Comparison of ENCODE assay signal across 23 mouse cellular contexts in the genomic region with DNA sequence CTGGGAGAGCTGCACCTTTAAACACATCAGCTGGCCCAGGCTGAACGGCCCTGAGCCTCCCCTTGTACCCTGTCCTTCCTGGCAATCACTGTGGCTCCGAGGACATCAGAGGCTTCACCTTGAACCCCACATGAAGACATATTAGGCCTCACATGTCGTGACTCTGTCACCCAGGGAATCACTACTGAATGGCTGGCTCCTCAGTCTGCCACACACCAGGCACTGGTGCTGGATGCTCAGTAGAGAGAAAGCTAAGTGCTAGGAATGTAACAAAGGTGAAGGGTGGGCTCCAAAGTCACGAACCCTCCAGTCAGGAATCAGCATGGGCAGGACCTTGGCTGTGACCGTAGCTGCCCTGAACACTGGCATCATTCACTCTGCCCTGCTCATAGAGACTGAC. TPM values are rescaled to one million over a fixed set of nuclear protein-coding genes. Genes with fewer than 3 reads are reported as not detected.
A peak's percentile ranks its signal among the peaks of the same experiment; 100 is the strongest.
DNase-seq lines count a peak whose midpoint lies in the region; ATAC-seq and TF ChIP-seq lines count a peak whose summit lies in the region.
"Had no signal": no experiment of that assay in that cellular context is flagged by ENCODE, and none has a peak within 500 bp of the region (broad histone marks: within the 10 kb centered on the region; RNA-seq: fewer than 3 reads in every experiment).

No protein-coding gene starts in this region.

- H3K9ac ChIP-seq in limb, embryonic 15.5 days = no peak overlapping the region
- H3K9ac ChIP-seq in lung, postnatal 0 days (replicated peaks; ENCODE audit: low read depth) = no peak overlapping the region
- H3K9ac ChIP-seq: hindbrain, embryonic 12.5 days; intestine, embryonic 15.5 days had no signal

- H3K27ac ChIP-seq in limb, embryonic 15.5 days = peak overlapping the region; percentile 43
- no peak overlapping the region for H3K27ac ChIP-seq in lung, postnatal 0 days (ENCODE audit: low read length)
- H3K27ac ChIP-seq: forebrain, embryonic 10.5 days; heart, embryonic 10.5 days; hindbrain, embryonic 12.5 days; intestine, embryonic 15.5 days had no signal

- no peak for TF ChIP-seq EP300 in lung, postnatal 0 days (IDR thresholded peaks at IDR 0.05)

- H3K4me1 ChIP-seq in limb, embryonic 15.5 days = peaks cover 37% of the 10 kb centered on the region
- no peaks in the 10 kb centered on the region for H3K4me1 ChIP-seq in lung, postnatal 0 days (ENCODE audit: insufficient read depth, low read depth, low read length)

- peak; percentile 75 for DNase-seq in adrenal gland, adult 2 months
- no peak for DNase-seq in adrenal gland, postnatal 4 days (ENCODE audit: low spot score in 2 of 2)
- peak; percentile 64 for DNase-seq in adrenal gland, adult 8-10 months
- peak; percentile 57 to 59 for DNase-seq in adrenal gland, postnatal 36 days
- no peak for DNase-seq in lung, postnatal 0 days (ENCODE audit: low spot score)
- DNase-seq in lung, postnatal 10 days = no peak
- DNase-seq: cerebellum, adult 11-12 months; cerebellum, adult 9-10 months; cerebellum, postnatal 25 days; gastrocnemius, postnatal 36 days; heart, adult 18-20 months; heart, postnatal 10 days; heart, postnatal 4 days had no signal

- H3K36me3 ChIP-seq in limb, embryonic 15.5 days = peaks cover 39% of the 10 kb centered on the region
- H3K36me3 ChIP-seq in lung, postnatal 0 days (ENCODE audit: insufficient read depth, low read length) = peaks cover 22% of the 10 kb centered on the region

- ATAC-seq in limb, embryonic 15.5 days (ENCODE audit: insufficient number of reproducible peaks, low FRiP score, low TSS enrichment, low read depth) = no peak
- no peak for ATAC-seq in lung, postnatal 0 days
- ATAC-seq: activated CD4-positive, CD25-positive, alpha-beta regulatory T cell, adult 4 months; forebrain, embryonic 14.5 days; intestine, embryonic 15.5 days; Patski had no signal

- H3K4me3 ChIP-seq in limb, embryonic 15.5 days = no peak overlapping the region
- H3K4me3 ChIP-seq in lung, postnatal 0 days (ENCODE audit: low read depth, low read length) = no peak overlapping the region
- H3K4me3 ChIP-seq: erythroblast, embryonic 14.5 days; forebrain, embryonic 10.5 days; heart, embryonic 10.5 days; hindbrain, embryonic 12.5 days; intestine, embryonic 15.5 days had no signal

- 72% methylated on average over 5 of the region's 5 CpGs for WGBS in limb, embryonic 15.5 days
- 65% methylated on average over 5 of the region's 5 CpGs for WGBS in lung, postnatal 0 days

- no peak overlapping the region for H3K4me2 ChIP-seq in limb, embryonic 15.5 days
- H3K4me2 ChIP-seq in lung, postnatal 0 days (replicated peaks; ENCODE audit: low read depth, low read length) = no peak overlapping the region
- H3K4me2 ChIP-seq: hindbrain, embryonic 12.5 days; intestine, embryonic 15.5 days had no signal

- no peaks in the 10 kb centered on the region for H3K27me3 ChIP-seq in limb, embryonic 15.5 days
- no peaks in the 10 kb centered on the region for H3K27me3 ChIP-seq in lung, postnatal 0 days (replicated peaks; ENCODE audit: insufficient read depth, low read length)
- H3K27me3 ChIP-seq: CH12.LX; intestine, embryonic 15.5 days; Patski had no signal

- TF ChIP-seq CTCF in lung, postnatal 0 days (IDR thresholded peaks at IDR 0.05) = no peak

- no peaks in the 10 kb centered on the region for H3K9me3 ChIP-seq in limb, embryonic 15.5 days
- no peaks in the 10 kb centered on the region for H3K9me3 ChIP-seq in lung, postnatal 0 days (ENCODE audit: low read length)
- H3K9me3 ChIP-seq: forebrain, embryonic 10.5 days; heart, embryonic 10.5 days; hindbrain, embryonic 12.5 days; intestine, embryonic 15.5 days had no signal

RNA-seq across cellular contexts. Expression of a gene that starts 7.0 kb away (rescaled TPM):
- 100 to 1,000 TPM; 657 to 936 TPM for total RNA-seq in adrenal gland, adult 2 months (2021)
- 305 and 399 TPM in 2 replicates for polyA plus RNA-seq in adrenal gland, adult 2 months (2012; rRNA removed)
- total RNA-seq in adrenal gland, postnatal 4 days (2021) = 100 to 1,000 TPM; 417 to 454 TPM
- total RNA-seq in adrenal gland, adult 8-10 months (2022) = 1,000 to 10,000 TPM in 2 of 4 experiments, 100 to 1,000 TPM in 2; 572 to 1,204 (median 919) TPM
- 100 to 1,000 TPM; 612 to 984 TPM for total RNA-seq in adrenal gland, postnatal 36 days (2021)
- polyA plus RNA-seq in limb, embryonic 15.5 days (2015; fragmentation: Nextera tagmentation; extraction: Ambion mirVana) = 91.0 and 99.0 TPM in 2 replicates
- 197 and 225 TPM in 2 replicates for polyA plus RNA-seq in lung, postnatal 0 days (2015; fragmentation: Nextera tagmentation; extraction: Ambion mirVana)

RNA-seq across cellular contexts. Expression of a gene that starts 7.3 kb away (rescaled TPM):
- total RNA-seq in adrenal gland, adult 2 months (2021) = 10 to 100 TPM; 26.3 to 29.8 TPM
- polyA plus RNA-seq in adrenal gland, adult 2 months (2012; rRNA removed) = 12.7 and 16.2 TPM in 2 replicates
- 10 to 100 TPM; 48.2 to 53.9 TPM for total RNA-seq in adrenal gland, postnatal 4 days (2021)
- 10 to 100 TPM; 29.5 to 47.4 (median 40.1) TPM for total RNA-seq in adrenal gland, adult 8-10 months (2022)
- 10 to 100 TPM; 30.0 to 33.3 TPM for total RNA-seq in adrenal gland, postnatal 36 days (2021)
- 38.4 and 45.9 TPM in 2 replicates for polyA plus RNA-seq in limb, embryonic 15.5 days (2015; fragmentation: Nextera tagmentation; extraction: Ambion mirVana)
- 12.8 and 16.9 TPM in 2 replicates for polyA plus RNA-seq in lung, postnatal 0 days (2015; fragmentation: Nextera tagmentation; extraction: Ambion mirVana)

RNA-seq across cellular contexts. Expression of a gene that starts 20.7 kb away (rescaled TPM):
- 10 to 100 TPM; 10.1 to 19.8 TPM for total RNA-seq in adrenal gland, adult 2 months (2021)
- 20.1 and 21.1 TPM in 2 replicates for polyA plus RNA-seq in adrenal gland, adult 2 months (2012; rRNA removed)
- 10 to 100 TPM; 24.5 to 25.2 TPM for total RNA-seq in adrenal gland, postnatal 4 days (2021)
- total RNA-seq in adrenal gland, adult 8-10 months (2022) = 10 to 100 TPM in 2 of 4 experiments, 1 to 10 TPM in 2; 9.1 to 14.2 (median 11.2) TPM
- 10 to 100 TPM in 1 of 2 experiments, 1 to 10 TPM in 1; 9.3 to 14.1 TPM for total RNA-seq in adrenal gland, postnatal 36 days (2021)
- polyA plus RNA-seq in limb, embryonic 15.5 days (2015; fragmentation: Nextera tagmentation; extraction: Ambion mirVana) = 202 and 204 TPM in 2 replicates
- polyA plus RNA-seq in lung, postnatal 0 days (2015; fragmentation: Nextera tagmentation; extraction: Ambion mirVana) = 107 and 110 TPM in 2 replicates
- polyA plus RNA-seq: activated CD4-positive, CD25-positive, alpha-beta regulatory T cell, adult 4 months; Patski had no signal

RNA-seq across cellular contexts. Expression of a gene that starts 44.0 kb away (rescaled TPM):
- total RNA-seq in adrenal gland, adult 2 months (2021) = 10 to 100 TPM; 10.5 to 19.5 TPM
- 11.8 and 12.3 TPM in 2 replicates for polyA plus RNA-seq in adrenal gland, adult 2 months (2012; rRNA removed)
- total RNA-seq in adrenal gland, postnatal 4 days (2021) = 10 to 100 TPM; 10.7 to 13.6 TPM
- 10 to 100 TPM; 15.7 to 25.8 (median 17.6) TPM for total RNA-seq in adrenal gland, adult 8-10 months (2022)
- 10 to 100 TPM; 12.7 to 15.2 TPM for total RNA-seq in adrenal gland, postnatal 36 days (2021)
- 9.0 and 9.3 TPM in 2 replicates for polyA plus RNA-seq in limb, embryonic 15.5 days (2015; fragmentation: Nextera tagmentation; extraction: Ambion mirVana)
- polyA plus RNA-seq in lung, postnatal 0 days (2015; fragmentation: Nextera tagmentation; extraction: Ambion mirVana) = 6.7 and 6.8 TPM in 2 replicates

RNA-seq across cellular contexts. Expression of a gene that starts 52.9 kb away (rescaled TPM):
- total RNA-seq in adrenal gland, adult 2 months (2021) = 1 to 10 TPM; 5.1 to 6.5 TPM
- 16.3 and 18.0 TPM in 2 replicates for polyA plus RNA-seq in adrenal gland, adult 2 months (2012; rRNA removed)
- total RNA-seq in adrenal gland, postnatal 4 days (2021) = 1 to 10 TPM; 3.2 to 4.3 TPM
- total RNA-seq in adrenal gland, adult 8-10 months (2022) = 1 to 10 TPM; 4.4 to 8.6 (median 5.9) TPM
- total RNA-seq in adrenal gland, postnatal 36 days (2021) = 1 to 10 TPM; 2.5 to 4.1 TPM
- polyA plus RNA-seq in limb, embryonic 15.5 days (2015; fragmentation: Nextera tagmentation; extraction: Ambion mirVana) = 5.5 and 8.3 TPM in 2 replicates
- 14.6 and 15.1 TPM in 2 replicates for polyA plus RNA-seq in lung, postnatal 0 days (2015; fragmentation: Nextera tagmentation; extraction: Ambion mirVana)

Comparison
In these comparisons a context has a peak if more than half of its experiments do, and no peak if none do; other contexts are left out.
1. DNase-seq: peak in adrenal gland, adult 2 months (single experiment), adrenal gland, adult 8-10 months (single experiment) and adrenal gland, postnatal 36 days (2 of 2); none in adrenal gland, postnatal 4 days (0 of 2), lung, postnatal 0 days (single experiment) and lung, postnatal 10 days (single experiment).